Mouse (Mus musculus): ENCODE results near the gene Znrf1. TPM values are rescaled to one million over a fixed set of nuclear protein-coding genes. Genes with fewer than 3 reads are reported as not detected.
"Not testable (repeated sequence)": the region's sequence is repeated elsewhere in the genome, so short reads cannot be mapped to it uniquely, and the experiment has no call there.

Znrf1 gene
- 100 to 1,000 TPM; 133 to 145 TPM for total RNA-seq (2021)
- long read RNA-seq, full-length matches to known transcripts: 77 of 98 reads
- long read RNA-seq, partial matches to known transcripts: 8 of 98 reads
- long read RNA-seq, other reads (novel, unspliced or antisense): 13 of 98 reads

DNA sequence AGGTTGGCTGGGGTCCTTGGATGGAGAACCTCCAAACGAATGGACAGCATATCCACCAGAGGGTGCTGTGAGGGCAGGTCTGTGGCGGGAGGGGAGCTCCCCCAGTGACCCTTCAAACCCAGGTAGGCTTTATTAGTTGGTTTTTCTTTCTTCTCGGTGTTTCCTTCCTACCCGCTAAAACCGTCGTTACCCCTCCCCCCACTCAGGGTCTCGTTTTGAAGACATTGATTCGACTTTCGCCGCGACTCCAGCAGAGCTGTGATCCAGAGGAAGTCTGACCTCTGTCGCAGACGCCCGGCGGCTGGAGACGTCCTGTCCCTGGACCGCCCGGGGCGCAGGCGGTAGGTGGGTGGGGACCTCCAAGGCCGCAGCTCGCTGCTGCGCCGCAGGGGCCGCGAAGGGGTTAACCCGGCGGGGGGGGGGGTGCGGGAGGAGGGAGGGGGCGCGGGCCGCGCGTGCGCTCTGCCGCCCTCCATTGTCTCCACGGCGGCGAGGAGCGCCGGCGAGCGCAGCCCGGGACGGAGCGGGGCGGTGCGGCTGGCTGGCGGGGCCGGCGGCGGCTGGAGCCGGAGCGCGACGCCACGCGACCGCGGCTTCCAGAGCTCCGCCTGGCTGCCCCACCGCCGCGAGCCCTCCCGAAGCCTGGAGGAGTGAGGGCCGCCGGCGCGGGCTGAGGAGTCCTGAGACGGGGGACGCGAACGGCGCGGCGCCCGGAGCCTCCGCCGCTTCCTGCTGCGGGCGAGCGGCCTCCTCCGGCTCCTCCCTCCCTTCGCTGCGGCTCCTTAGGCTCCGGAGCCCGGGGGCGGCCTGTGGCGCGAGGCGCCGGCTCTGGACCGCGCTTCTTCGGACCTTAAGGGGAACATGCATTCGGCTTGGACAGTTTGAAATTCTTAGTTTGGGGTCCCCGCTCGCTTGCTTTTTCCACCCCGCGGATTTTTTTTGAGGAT is at the start of gene Znrf1:
Znrf1 (plus strand) TSS at position 67 of the 947 bp plus-strand sequence.
- peak; percentile 66 to 81 for DNase-seq (ENCODE audit: low spot score in 2 of 2)

DNA sequence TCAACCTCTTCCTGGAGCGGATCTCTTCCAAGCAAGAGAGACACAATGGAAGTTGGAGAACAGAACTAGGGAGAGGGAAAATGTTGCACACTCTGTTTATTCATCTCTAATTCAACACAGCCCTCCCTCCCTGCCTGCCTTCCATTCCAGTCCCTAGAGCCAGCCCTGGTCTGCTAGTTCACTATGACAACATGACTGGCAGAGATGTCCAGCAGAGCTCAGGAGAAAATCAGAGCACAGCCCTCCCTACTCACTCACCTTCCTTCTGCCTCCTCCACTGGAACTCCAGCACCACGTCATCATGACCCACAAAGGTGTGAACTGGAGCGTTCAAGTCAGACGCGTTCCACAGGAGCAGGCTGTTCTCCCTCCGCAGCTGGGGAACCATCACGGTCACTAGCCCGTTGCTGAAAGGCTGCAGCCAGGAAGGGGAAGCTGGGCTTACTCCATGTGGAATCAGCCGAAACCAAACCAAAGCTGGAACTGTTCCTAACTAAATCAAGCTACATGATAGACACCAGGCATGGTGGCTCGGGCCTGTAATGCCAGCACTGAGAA is 45.8 kb upstream of the Znrf1 start:
- DNase-seq (ENCODE audit: low spot score in 2 of 2): no peak

DNA sequence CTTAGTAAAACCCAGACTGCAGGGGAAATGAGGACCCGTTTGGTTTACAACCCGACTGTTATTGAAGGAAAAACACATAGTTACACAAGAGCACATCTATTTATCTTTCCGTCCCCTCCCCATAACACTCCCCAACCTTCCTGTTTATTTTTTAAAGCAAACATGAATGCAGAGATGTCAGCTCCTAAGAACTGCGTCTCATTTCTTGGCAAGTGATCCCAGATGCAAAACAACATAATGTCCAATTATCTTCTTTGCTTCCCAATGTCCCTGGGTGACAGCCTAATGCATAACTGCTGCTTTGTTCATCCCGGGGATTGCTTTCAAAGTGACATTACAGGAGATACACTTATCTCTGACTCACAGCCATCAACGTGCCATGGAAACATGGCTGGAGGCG is 44.7 kb upstream of the Znrf1 start:
- no peak for DNase-seq (ENCODE audit: low spot score in 2 of 2)

DNA sequence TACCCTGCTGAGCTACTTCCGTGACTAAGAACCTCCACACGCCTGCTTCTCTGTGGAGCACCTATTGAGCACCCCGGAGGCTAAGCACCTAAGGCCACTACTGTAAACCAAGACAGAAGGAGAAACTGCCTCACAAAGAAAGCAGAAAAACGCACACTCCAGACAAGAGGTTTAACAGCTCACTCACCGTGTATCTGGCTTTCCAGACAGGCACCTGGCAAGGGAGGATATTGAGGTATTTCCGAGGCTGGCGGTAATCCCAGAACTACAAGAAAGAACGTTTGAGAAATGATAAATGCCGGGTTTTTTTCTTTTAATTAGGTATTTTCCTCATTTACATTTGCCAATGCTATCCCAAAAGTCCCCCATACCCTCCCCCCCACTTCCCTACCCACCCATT is 43.4 kb upstream of the Znrf1 start:
- DNase-seq (ENCODE audit: low spot score in 2 of 2): no peak

DNA sequence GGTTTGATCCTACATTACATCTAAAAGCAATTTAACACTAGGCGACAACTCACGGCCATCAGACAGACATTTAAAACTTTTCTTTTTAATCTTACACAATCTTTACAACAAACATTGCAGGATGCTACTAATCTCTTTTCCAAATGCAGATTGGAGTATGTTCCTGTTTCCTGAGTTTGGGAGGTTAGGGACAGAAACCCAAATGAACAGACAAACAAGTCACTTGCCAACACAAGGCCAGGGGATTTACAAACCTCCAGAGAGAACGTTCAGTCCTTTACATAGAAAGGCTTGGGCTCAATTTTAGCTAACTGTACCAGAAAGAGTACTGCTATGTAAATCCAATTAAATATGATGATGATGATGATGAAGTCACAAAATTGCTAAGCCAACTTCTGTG is 42.7 kb upstream of the Znrf1 start:
- no peak for DNase-seq (ENCODE audit: low spot score in 2 of 2)

DNA sequence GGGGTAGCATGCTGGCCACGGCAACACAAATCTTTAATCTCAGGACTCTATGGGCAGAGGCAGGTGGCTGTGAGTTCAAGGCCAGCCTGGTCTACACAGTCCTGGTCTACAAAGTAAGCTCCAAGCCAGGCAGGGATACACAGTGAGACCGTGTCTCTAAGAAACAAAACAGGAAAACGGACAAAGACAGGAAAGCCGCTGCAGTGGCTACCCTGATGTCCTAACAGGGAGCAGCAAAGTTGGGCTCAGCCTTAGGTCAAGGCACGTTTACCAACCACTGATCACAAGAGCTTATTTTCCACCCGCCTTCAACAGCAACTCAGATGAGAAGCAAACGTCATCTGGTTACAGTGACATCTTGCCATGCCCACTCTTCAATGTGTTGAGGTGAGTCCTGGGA is 39.6 kb upstream of the Znrf1 start:
- DNase-seq (ENCODE audit: low spot score in 2 of 2): no peak

DNA sequence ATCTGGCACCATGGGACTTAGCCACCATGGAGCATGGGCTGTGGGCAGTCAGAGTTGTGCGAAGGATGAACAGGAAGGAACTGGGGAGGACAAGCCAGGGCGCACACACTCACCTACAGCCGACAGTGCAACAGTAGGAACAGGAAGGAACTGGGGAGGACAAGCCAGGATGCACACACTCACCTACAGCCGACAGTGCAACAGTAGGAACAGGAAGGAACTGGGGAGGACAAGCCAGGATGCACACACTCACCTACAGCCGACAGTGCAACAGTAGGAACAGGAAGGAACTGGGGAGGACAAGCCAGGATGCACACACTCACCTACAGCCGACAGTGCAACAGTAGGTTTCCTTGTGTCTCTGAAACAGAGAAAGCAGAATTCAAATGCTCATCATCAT is 37.6 kb upstream of the Znrf1 start:
- DNase-seq (ENCODE audit: low spot score in 2 of 2): not testable (repeated sequence)

DNA sequence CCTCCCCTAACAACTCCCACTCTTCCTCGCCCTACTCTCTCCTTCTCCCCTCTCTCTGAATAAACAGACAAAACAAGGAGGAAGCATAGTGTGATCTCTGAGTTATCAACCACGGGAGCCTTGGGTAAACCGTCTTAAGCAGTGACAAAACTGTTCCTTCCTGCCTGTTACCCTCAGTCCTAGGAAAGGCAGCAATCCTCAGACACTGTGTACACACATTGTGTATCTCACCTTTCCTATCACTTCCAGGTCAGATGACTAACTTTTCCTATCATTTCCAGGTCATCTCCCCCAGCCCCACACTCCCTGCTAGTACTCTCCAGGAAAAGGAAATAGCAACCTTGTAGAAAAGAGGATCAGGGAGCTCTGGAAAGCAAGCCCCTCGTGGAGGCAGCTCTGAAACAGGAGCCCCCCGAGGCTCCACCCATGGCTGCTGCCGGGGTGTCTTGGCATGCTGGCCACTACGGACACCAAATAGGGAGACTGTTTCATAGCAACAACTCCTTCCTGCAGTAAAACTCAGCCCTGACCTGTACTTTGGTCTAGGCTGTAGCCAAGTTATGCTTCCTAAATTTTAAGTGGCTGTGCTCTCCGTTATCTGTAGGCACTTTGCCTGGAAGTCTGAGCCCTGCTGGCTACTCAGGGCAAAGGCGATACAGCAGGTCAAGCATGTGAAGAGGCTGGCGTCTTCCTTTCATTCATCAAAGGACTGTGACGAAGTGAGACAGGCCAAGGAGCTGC is 34.0 kb upstream of the Znrf1 start:
- DNase-seq (ENCODE audit: low spot score in 2 of 2): no peak

DNA sequence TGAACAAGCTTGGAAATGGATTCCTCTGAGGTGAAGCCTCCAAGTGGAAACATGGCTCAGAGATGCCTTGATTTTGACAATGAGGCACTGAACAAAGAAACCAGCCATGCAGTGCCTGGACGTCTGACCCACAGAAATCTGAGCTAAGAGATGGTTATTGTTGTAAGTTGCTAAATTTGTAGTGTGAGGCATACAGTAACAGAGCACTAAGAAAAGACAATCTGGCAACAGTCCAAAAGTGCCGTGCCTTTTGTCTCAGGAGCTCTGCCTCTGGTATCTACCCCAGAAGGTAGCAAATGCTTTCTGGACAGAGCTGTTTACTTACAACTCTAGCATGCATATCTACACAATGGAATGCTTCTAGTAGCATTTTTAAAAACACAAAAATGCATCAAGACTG is 27.3 kb upstream of the Znrf1 start:
- no peak for DNase-seq (ENCODE audit: low spot score in 2 of 2)

DNA sequence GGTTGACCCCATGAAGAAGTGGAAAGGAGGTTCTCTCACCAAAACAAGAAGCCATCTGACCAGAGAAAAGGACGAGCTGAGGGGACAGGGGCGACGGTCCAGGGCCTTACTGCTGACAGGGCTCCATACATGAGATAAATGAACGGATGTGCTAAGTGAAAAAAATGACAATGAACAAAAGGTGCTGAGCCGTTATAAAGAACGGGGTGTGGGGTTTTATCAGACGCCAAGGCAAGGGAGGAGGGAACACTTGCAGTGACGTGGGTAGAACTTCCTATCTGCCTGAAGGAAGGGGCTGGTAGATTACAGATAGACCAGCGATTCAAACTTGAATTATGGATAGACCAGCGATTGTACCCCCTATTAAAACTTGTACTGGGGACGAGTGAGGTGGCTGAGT is 26.6 kb upstream of the Znrf1 start:
- no peak for DNase-seq (ENCODE audit: low spot score in 2 of 2)

DNA sequence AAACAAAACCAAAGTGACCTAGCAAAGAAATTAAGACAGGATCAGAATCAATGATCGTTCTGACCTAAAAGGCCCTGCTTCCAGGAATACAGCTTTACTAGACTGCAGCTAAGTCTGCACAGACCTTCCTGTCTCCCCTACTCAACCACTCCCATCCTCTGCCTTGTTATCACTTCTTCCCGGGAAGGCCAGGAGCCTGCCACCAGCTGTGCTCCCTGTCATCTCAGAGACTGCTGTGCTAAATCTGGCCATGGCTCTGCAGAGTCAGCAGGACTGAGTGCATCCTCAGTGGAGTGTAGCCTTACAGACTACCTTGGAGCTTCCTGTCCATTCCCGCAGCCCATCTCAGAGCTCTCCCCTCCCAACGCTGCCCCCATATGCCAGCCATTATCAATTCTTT is 25.5 kb upstream of the Znrf1 start:
- no peak for DNase-seq (ENCODE audit: low spot score in 2 of 2)

DNA sequence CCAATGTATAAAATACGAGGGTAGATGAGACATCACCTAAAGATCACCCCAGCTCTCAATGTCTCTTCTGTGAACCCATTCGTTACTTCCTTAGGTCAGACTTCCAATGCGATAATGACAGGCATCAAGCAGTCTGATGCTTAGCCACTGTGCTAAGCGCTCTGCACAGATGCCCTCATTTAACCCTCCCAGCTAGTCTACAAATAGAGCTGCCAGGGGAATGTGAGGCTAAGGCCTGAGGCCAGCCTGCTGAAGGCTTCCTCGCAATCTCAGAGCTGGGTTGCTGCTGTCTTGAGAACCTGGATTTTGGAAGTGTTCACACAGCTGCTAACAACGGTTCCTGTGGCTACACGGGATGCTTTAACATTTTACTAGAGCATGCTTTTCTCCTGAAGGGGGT is 23.0 kb upstream of the Znrf1 start:
- no peak for DNase-seq (ENCODE audit: low spot score in 2 of 2)

DNA sequence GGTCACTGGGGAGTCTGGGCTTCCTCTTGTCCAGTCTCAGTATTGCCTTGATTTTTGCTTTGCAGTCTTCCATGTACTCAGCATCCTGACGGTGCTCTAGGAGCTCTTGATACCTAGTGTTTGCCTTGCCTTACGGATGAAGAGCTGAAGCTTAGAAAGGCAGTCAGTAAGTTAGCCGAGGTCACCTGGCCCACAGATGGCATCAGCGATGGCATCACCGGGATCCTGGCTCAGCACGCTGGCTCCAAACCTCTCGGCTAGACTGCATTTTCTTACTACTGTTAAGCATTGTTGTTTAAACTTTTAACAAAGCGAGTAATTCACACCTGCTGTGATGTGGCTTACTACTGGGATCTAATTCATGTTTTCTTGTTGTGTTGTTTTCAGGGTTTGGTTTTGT is 22.5 kb upstream of the Znrf1 start:
- DNase-seq (ENCODE audit: low spot score in 2 of 2): no peak

DNA sequence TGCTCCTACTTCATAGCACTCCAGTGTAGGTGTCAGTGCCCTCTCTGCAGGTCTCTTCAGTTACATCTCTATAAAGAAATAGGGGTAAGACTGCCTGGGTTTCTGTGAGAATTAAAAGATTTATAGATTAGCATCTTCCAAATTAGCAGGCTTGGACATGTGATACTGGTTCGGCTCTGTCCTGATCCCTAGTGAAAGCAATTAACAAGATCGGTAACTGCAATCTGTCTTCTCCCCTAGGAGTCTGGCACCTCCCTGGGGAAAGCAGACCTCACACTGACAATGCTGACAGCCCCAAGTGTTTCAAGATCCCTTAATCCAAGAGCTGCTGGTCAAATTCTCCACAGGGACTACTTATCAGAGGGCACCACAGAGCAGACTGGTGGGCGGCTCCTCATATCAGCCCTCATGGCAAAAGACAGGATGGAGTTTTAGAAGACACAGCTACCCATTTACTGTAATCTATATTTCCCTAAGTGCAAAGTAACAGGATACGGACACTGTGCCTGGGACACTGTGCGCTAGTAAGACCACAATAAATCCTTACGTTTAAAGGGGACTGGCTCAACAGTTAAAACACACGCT is 19.4 kb upstream of the Znrf1 start:
- DNase-seq (ENCODE audit: low spot score in 2 of 2): no peak

DNA sequence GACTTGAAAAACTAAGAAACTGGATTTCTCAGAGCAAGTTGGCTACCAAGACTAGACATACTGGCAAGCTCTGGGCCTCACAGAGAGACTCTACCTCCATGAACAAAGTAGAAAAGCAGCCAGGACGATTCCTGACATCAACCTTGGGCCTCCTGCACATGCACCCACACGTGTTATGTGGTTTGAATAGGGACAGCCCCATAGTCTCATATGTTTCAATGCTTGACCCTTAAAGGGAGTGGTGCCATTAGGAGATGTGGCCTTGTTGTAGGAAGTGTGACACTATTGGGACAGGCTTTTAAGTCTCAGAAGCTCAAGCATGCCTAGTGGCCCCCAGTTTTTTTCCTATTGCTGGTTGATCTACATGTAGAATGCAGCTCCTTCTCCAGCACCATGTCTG is 18.4 kb upstream of the Znrf1 start:
- DNase-seq (ENCODE audit: low spot score in 2 of 2): no peak

DNA sequence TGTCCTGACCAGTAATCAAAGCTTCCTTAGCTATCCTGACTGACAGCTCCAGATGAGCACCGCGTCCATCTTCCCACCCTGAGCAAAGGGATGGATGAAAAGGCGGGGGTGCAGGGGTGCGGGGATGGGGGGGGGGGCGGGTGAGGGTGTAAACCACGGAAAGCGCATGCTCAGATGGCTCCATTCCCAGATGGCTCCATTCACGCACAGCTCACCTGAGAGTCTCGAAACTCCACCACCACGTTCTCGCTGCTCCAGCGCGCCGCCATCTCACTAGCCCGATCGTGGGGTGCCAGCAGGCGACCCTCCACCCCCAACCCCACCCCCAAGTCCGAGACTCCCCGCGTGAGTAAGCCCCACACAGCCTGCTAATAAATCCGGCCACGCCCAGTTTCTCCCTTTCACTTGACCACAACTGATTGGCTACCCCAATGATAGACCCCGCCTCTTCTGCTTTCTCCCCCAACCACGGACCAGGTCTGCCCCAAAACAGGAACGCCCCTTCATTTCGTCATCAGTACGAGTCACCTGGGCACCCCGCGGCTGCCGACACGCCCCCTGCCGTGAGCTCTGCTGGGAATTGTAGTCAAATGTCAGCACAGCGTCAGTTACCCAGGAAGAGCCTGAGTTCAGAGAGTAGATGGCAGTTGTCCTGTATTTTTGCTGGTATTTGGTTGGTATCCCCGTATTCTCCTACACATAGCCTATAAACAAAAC is 14.0 kb upstream of the Znrf1 start, which contains the start of gene Wdr59:
Wdr59 (minus strand) TSS at position 380 of the 717 bp plus-strand sequence.
- DNase-seq (ENCODE audit: low spot score in 2 of 2): peak; percentile 94 to 95

DNA sequence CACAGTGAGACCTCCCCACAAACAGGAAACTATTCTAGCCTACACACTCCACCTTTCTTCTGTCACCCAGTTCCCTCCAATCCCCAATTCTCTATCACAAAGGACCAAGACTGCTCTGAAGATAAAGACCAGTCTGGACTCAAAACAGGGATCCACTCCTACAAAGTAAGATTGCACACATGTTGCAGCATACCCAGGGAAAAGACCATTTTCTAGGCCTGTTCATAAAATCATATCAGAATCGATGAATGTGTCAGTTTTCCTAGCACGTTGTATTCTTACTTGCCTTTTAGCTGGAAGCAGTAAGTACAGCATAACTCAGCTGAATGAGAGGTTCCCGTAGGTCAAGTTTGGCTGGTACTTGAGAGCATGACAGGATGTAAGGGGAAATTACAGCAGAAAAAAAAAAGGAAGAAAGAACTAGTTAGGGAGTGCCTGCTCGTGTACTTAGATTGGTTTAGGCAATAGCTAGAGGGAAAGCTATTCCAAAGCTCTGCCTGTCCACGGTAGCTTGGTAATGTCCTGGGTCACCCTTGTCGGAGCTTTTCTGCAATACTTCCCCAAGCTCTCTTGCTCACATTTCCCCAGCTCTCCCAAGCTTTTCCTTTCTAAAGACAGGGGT is 9.4 kb upstream of the Znrf1 start:
- no peak for DNase-seq (ENCODE audit: low spot score in 2 of 2)

DNA sequence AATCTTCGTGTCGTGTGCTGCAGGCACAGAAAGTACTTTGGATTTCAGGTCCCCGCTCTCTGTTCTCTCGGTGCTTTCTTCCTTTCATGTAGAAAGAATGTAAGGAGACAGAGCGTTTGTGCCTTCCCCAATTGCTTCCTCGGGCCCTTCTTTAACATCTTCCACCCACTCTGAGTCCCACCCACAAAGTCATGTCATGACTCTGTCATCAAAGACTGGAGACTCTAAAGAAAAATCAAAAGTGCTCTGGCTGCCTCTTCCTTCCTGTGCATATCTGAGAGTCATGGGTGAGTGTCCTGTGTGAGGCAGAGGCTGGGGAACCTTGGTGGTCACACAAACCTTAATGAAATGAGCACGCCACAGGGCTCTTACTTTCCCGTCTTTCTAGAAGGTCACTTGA is 8.7 kb upstream of the Znrf1 start:
- no peak for DNase-seq (ENCODE audit: low spot score in 2 of 2)

DNA sequence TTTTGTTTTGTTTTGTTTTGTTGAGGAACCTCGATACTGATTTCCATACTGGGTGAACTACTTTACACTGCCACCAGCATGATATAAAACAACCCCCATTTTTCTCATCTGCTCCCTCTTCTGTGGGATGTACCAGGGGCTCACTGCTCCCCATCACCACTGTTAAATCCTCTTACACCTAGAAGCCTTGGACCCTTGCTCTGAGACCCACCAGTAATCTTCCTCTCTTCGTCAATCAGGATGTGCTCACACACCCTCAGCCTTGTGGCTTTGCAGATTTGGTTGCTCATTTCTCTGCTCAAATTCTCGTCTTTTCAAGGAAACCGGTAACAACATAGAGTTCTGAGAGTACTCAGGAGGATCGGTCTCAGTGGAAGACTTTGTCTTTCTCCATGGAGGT is 7.8 kb upstream of the Znrf1 start:
- no peak for DNase-seq (ENCODE audit: low spot score in 2 of 2)

DNA sequence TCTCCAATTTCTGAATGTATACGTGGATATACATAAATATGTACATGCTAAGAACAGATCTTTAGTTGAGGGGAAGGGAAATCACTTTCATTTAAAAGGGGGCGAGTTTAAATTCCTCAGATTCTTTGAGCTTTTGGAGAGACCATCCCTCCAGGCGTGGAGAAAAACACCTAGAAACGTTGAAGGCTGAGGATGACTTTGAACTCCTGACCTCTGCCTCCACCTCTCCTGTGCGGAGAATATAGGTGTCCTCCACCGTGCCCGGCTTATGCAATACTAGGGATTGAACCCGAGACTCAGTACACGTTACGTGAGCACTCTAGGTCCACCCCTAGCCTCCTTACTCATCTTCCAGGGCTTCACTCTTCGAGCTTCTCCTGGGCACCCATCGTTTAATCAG is 4.7 kb upstream of the Znrf1 start:
- no peak for DNase-seq (ENCODE audit: low spot score in 2 of 2)

All from layer of hippocampus, postnatal 10 days (tissue).